Mouse (Mus musculus) thymus, adult 2 months (tissue): ENCODE data around the gene Plekho2.

Experiments used
- CTCF ChIP-seq: fragments of 200-500 bp; IDR thresholded peaks from 2 replicates; pipeline ENCODE4 v1.5.1; 2012; ENCODE audit warnings: mild to moderate bottlenecking, control low read depth, low read length, moderate library complexity, borderline replicate concordance; ENCODE audit not compliant: control insufficient read depth, poor library complexity, insufficient read depth; ENCODE audit errors: extremely low read depth
- POLR2A ChIP-seq: fragments of 200-500 bp; IDR thresholded peaks from 2 replicates; pipeline ENCODE4 v1.6.1; 2012; ENCODE audit warnings: mild to moderate bottlenecking, low read length, control low read depth, moderate library complexity; ENCODE audit not compliant: control insufficient read depth, poor library complexity, insufficient read depth; ENCODE audit errors: extremely low read depth

GRCm38 (mm10) chr9:65548311-65548710 lies 31.5 kb downstream of the Plekho2 start:
- TF ChIP-seq CTCF, result no peak
- no peak for TF ChIP-seq POLR2A
